8 mouse cellular contexts compared by ENCODE assay signal in the genomic region with DNA sequence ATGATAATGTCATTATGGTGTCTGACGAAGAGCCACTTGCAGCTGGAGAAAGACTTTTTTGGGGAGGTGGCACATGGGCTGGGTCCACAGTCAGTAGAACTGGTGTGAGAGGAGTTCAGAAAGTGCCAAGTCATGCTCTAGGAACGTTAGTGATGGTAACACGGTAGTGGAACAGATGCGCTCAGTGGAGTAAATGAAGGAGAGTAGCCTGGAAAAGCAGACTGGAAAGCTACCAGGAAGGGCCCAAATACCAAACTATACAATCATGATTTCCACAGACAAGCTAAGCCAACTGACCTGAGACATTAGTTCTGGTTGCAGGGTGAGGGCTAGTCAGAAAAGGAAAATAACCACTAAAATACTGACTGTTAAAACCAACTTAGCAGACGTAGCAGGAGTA. TPM values are rescaled to one million over a fixed set of nuclear protein-coding genes. Genes with fewer than 3 reads are reported as not detected.
DNase-seq lines count a peak whose midpoint lies in the region; ATAC-seq and TF ChIP-seq lines count a peak whose summit lies in the region.
"Had no signal": no experiment of that assay in that cellular context is flagged by ENCODE, and none has a peak within 500 bp of the region (broad histone marks: within the 10 kb centered on the region; RNA-seq: fewer than 3 reads in every experiment).

No protein-coding gene starts in this region.

- peak overlapping the region; percentile 60 to 99 (median 93) for H3K4me3 ChIP-seq in CH12.LX (replicated peaks in 1 of 3; ENCODE audit: low read depth in 2 of 3, low read length in 2 of 3, poor library complexity in 1 of 3)
- peak overlapping the region; percentile 71 for H3K4me3 ChIP-seq in embryonic facial prominence, embryonic 12.5 days
- H3K4me3 ChIP-seq in midbrain, embryonic 16.5 days (ENCODE audit: low read depth, low read length) = peak overlapping the region; percentile 88

- H3K9me3 ChIP-seq in CH12.LX (replicated peaks; ENCODE audit: low read length) = no peaks in the 10 kb centered on the region
- no peaks in the 10 kb centered on the region for H3K9me3 ChIP-seq in embryonic facial prominence, embryonic 12.5 days
- no peaks in the 10 kb centered on the region for H3K9me3 ChIP-seq in midbrain, embryonic 16.5 days (replicated peaks; ENCODE audit: control insufficient read depth, low read length, poor library complexity, severe bottlenecking)

- H3K4me2 ChIP-seq in CH12.LX (ENCODE audit: insufficient read depth, low read depth, poor library complexity, severe bottlenecking) = peak overlapping the region; percentile 94
- H3K4me2 ChIP-seq in embryonic facial prominence, embryonic 12.5 days (replicated peaks) = peak overlapping the region; percentile 58
- H3K4me2 ChIP-seq in midbrain, embryonic 16.5 days (ENCODE audit: low read length) = peak overlapping the region; percentile 60

- dilution Hi-C loops in CH12.LX (cut with MboI; ENCODE audit: extremely low pct_ligation_motif_present, extremely low pct_unique_long_range_greater_than_20kb, low sequenced_read_pairs) = no loop called here

- TF ChIP-seq CTCF in CH12.LX (conservative IDR thresholded peaks at IDR 0.05 in 1 of 2, IDR thresholded peaks at IDR 0.05 in 1 of 2; ENCODE audit: low read depth in 2 of 2, low read length in 2 of 2) = no peak

- no peak for TF ChIP-seq POLR2A in CH12.LX (IDR thresholded peaks at IDR 0.05; ENCODE audit: low read depth, low read length)

- H3K36me3 ChIP-seq in CH12.LX (replicated peaks in 1 of 2; ENCODE audit: control insufficient read depth in 1 of 2, insufficient read depth in 1 of 2, low read length in 1 of 2) = peaks cover 24 to 40% of the 10 kb centered on the region in 2 experiments
- H3K36me3 ChIP-seq in embryonic facial prominence, embryonic 12.5 days = peaks cover 8% of the 10 kb centered on the region
- H3K36me3 ChIP-seq in midbrain, embryonic 16.5 days (ENCODE audit: control insufficient read depth, insufficient read depth, low read length) = peaks cover 8% of the 10 kb centered on the region

- peaks cover 4 to 34% of the 10 kb centered on the region in 2 experiments for H3K4me1 ChIP-seq in CH12.LX (ENCODE audit: control insufficient read depth in 1 of 2, insufficient read depth in 2 of 2)
- H3K4me1 ChIP-seq in embryonic facial prominence, embryonic 12.5 days = peaks cover 22% of the 10 kb centered on the region
- H3K4me1 ChIP-seq in midbrain, embryonic 16.5 days (ENCODE audit: control insufficient read depth, insufficient read depth, low read length) = peaks cover 24% of the 10 kb centered on the region

- TF ChIP-seq RAD21 in CH12.LX (IDR thresholded peaks at IDR 0.05; ENCODE audit: low read depth, low read length) = no peak

- H3K27me3 ChIP-seq in CH12.LX (replicated peaks) = no peaks in the 10 kb centered on the region
- H3K27me3 ChIP-seq in embryonic facial prominence, embryonic 12.5 days = peaks cover 16% of the 10 kb centered on the region
- H3K27me3 ChIP-seq in midbrain, embryonic 16.5 days (ENCODE audit: control insufficient read depth, insufficient read depth, low read depth, low read length) = peaks cover 16% of the 10 kb centered on the region

- no peak for TF ChIP-seq EP300 in CH12.LX (IDR thresholded peaks at IDR 0.05; ENCODE audit: low read length)

- in situ Hi-C loops in CH12.LX (cut with MboI; ENCODE audit: low pct_ligation_motif_present, low pct_unique_long_range_greater_than_20kb, low sequenced_read_pairs) = no loop called here

- H3K27ac ChIP-seq in CH12.LX (ENCODE audit: insufficient read depth, low read depth) = peak overlapping the region; percentile 11; the same call in 1 of the 2 replicates
- no peak overlapping the region for H3K27ac ChIP-seq in embryonic facial prominence, embryonic 12.5 days
- H3K27ac ChIP-seq in midbrain, embryonic 16.5 days (ENCODE audit: low read length) = no peak overlapping the region

- H3K79me2 ChIP-seq in CH12.LX (replicated peaks; ENCODE audit: control insufficient read depth, extremely low read depth, insufficient read depth, poor library complexity, severe bottlenecking) = peaks cover 38% of the 10 kb centered on the region

- peak overlapping the region; percentile 95 for H3K9ac ChIP-seq in CH12.LX (ENCODE audit: insufficient read depth, low read depth)
- peak overlapping the region; percentile 28; the same call in 1 of the 2 replicates for H3K9ac ChIP-seq in embryonic facial prominence, embryonic 12.5 days
- peak overlapping the region; percentile 2; the same call in 1 of the 2 replicates for H3K9ac ChIP-seq in midbrain, embryonic 16.5 days (ENCODE audit: low read depth, low read length)

- no peak for ATAC-seq in embryonic facial prominence, embryonic 12.5 days (ENCODE audit: insufficient number of reproducible peaks, insufficient read depth, low FRiP score, low TSS enrichment)
- ATAC-seq in midbrain, embryonic 16.5 days = no peak

- 46% methylated on average over 5 of the region's 5 CpGs for WGBS in embryonic facial prominence, embryonic 12.5 days
- 38% methylated on average over 5 of the region's 5 CpGs for WGBS in midbrain, embryonic 16.5 days

- DNase-seq in 416B (ENCODE audit: low read depth) (peak; percentile 88), CH12.LX (ENCODE audit: extremely low read depth) (peak; percentile 46)
- peak; percentile 19 for DNase-seq in induced T-regulatory cell, adult 2 months (ENCODE audit: low read depth)
- no peak for DNase-seq in urinary bladder, postnatal 4 days (ENCODE audit: low spot score in 2 of 2)
- no peak for DNase-seq in frontal cortex, postnatal 14 days (ENCODE audit: low spot score in 2 of 2)

TF ChIP-seq in CH12.LX, 34 proteins besides CTCF, POLR2A, EP300 and RAD21:
- TF ChIP-seq UBTF (IDR thresholded peaks at IDR 0.05; ENCODE audit: low read depth, low read length) = no peak
- TF ChIP-seq SIN3A (IDR thresholded peaks at IDR 0.05; ENCODE audit: low read length) = no peak; the same call in 1 of the 2 replicates
- TF ChIP-seq ZKSCAN1 (IDR thresholded peaks at IDR 0.05; ENCODE audit: borderline replicate concordance, low read depth, low read length) = no peak
- TF ChIP-seq HCFC1 (IDR thresholded peaks at IDR 0.05; ENCODE audit: low read depth, low read length) = no peak
- no peak for TF ChIP-seq NELFE (IDR thresholded peaks at IDR 0.05; ENCODE audit: low read depth, low read length)
- TF ChIP-seq MYC (IDR thresholded peaks at IDR 0.05; ENCODE audit: low read depth, low read length) = no peak
- TF ChIP-seq SMC3 (IDR thresholded peaks at IDR 0.05; ENCODE audit: low read depth, low read length) = no peak
- no peak for TF ChIP-seq E2F4 (IDR thresholded peaks at IDR 0.05; ENCODE audit: insufficient replicate concordance, low read depth, low read length)
- peak; percentile 62; the same call in 1 of the 2 replicates for TF ChIP-seq MAFK (IDR thresholded peaks at IDR 0.05; ENCODE audit: insufficient replicate concordance, low read length)
- TF ChIP-seq RCOR1 (conservative IDR thresholded peaks at IDR 0.05; ENCODE audit: low read depth, low read length) = no peak
- no peak for TF ChIP-seq PAX5 (IDR thresholded peaks at IDR 0.05; ENCODE audit: low read length)
- TF ChIP-seq MEF2A (IDR thresholded peaks at IDR 0.05; ENCODE audit: borderline replicate concordance, low read depth, low read length) = no peak
- TF ChIP-seq MXI1 (IDR thresholded peaks at IDR 0.05; ENCODE audit: low read depth, low read length) = peak; percentile 25; the same call in 1 of the 2 replicates
- TF ChIP-seq CHD2 (IDR thresholded peaks at IDR 0.05; ENCODE audit: low read length) = no peak
- no peak for TF ChIP-seq KAT2A (IDR thresholded peaks at IDR 0.05; ENCODE audit: insufficient replicate concordance, low read length)
- 0 out of 2 replicates have a peak, but pooled peaks have one; percentile 9 for TF ChIP-seq CHD1 (IDR thresholded peaks at IDR 0.05; ENCODE audit: low read depth, low read length)
- TF ChIP-seq MAZ (IDR thresholded peaks at IDR 0.05; ENCODE audit: low read depth, low read length) = no peak
- no peak for TF ChIP-seq USF2 (conservative IDR thresholded peaks at IDR 0.05; ENCODE audit: low read depth, low read length)
- TF ChIP-seq BHLHE40 (IDR thresholded peaks at IDR 0.05; ENCODE audit: low read depth, low read length) = no peak

RNA-seq across cellular contexts. Expression of gene Cutal, which starts 4.5 kb away (rescaled TPM):
- total RNA-seq in CH12.LX (2012; rRNA removed) (not detected in 2 replicates), CH12.LX (2014; rRNA removed) (not detected in 2 replicates)
- polyA plus RNA-seq in CH12.LX (2012; ENCODE audit: insufficient read length, low read depth) = not detected in 2 replicates
- not detected in 2 replicates for polyA plus RNA-seq in embryonic facial prominence, embryonic 12.5 days (2016; fragmentation: Nextera tagmentation; extraction: Ambion mirVana)
- 0.26 and 0.28 TPM in 2 replicates for polyA plus RNA-seq in midbrain, embryonic 16.5 days (2015; fragmentation: Nextera tagmentation; extraction: Ambion mirVana)
- total RNA-seq: neutrophil, adult 5-6 weeks had no signal

RNA-seq across cellular contexts. Expression of gene Psmd5, which starts 5.1 kb away (rescaled TPM):
- total RNA-seq in CH12.LX (2012; rRNA removed) = 27.9 and 43.8 TPM in 2 replicates
- total RNA-seq in CH12.LX (2014; rRNA removed) = 81.2 and 120 TPM in 2 replicates
- polyA plus RNA-seq in CH12.LX (2012; ENCODE audit: insufficient read length, low read depth) = 81.9 and 91.2 TPM in 2 replicates
- polyA plus RNA-seq in embryonic facial prominence, embryonic 12.5 days (2016; fragmentation: Nextera tagmentation; extraction: Ambion mirVana) = 99.5 TPM in 2 replicates
- polyA plus RNA-seq in midbrain, embryonic 16.5 days (2015; fragmentation: Nextera tagmentation; extraction: Ambion mirVana) = 98.8 and 110 TPM in 2 replicates

RNA-seq across cellular contexts. Expression of gene Gm34653, which starts 36.9 kb away (rescaled TPM):
- not detected in 2 replicates for total RNA-seq in CH12.LX (2012; rRNA removed)
- not detected in 2 replicates for total RNA-seq in CH12.LX (2014; rRNA removed)
- polyA plus RNA-seq in CH12.LX (2012; ENCODE audit: insufficient read length, low read depth) = not detected in 2 replicates
- 0.13 TPM in 1 of 2 replicates, not detected in the other for polyA plus RNA-seq in embryonic facial prominence, embryonic 12.5 days (2016; fragmentation: Nextera tagmentation; extraction: Ambion mirVana)
- not detected in 2 replicates for polyA plus RNA-seq in midbrain, embryonic 16.5 days (2015; fragmentation: Nextera tagmentation; extraction: Ambion mirVana)
- total RNA-seq: neutrophil, adult 5-6 weeks had no signal

RNA-seq across cellular contexts. Expression of gene Fbxw2, which starts 43.6 kb away (rescaled TPM):
- total RNA-seq in CH12.LX (2012; rRNA removed) = 36.7 and 42.9 TPM in 2 replicates
- 67.8 and 76.4 TPM in 2 replicates for total RNA-seq in CH12.LX (2014; rRNA removed)
- polyA plus RNA-seq in CH12.LX (2012; ENCODE audit: insufficient read length, low read depth) = 61.2 and 62.4 TPM in 2 replicates
- polyA plus RNA-seq in embryonic facial prominence, embryonic 12.5 days (2016; fragmentation: Nextera tagmentation; extraction: Ambion mirVana) = 93.8 and 94.2 TPM in 2 replicates
- 102 and 106 TPM in 2 replicates for polyA plus RNA-seq in midbrain, embryonic 16.5 days (2015; fragmentation: Nextera tagmentation; extraction: Ambion mirVana)

RNA-seq across cellular contexts. Expression of gene Phf19, which starts 44.1 kb away (rescaled TPM):
- 16.8 and 17.0 TPM in 2 replicates for total RNA-seq in CH12.LX (2012; rRNA removed)
- total RNA-seq in CH12.LX (2014; rRNA removed) = 20.5 and 25.0 TPM in 2 replicates
- 25.4 and 27.9 TPM in 2 replicates for polyA plus RNA-seq in CH12.LX (2012; ENCODE audit: insufficient read length, low read depth)
- polyA plus RNA-seq in embryonic facial prominence, embryonic 12.5 days (2016; fragmentation: Nextera tagmentation; extraction: Ambion mirVana) = 1.7 and 2.3 TPM in 2 replicates
- 1.4 and 2.0 TPM in 2 replicates for polyA plus RNA-seq in midbrain, embryonic 16.5 days (2015; fragmentation: Nextera tagmentation; extraction: Ambion mirVana)

Comparison
In these comparisons a context has a peak if more than half of its experiments do, and no peak if none do; other contexts are left out.
1. DNase-seq: peak in 416B (single experiment), CH12.LX (single experiment) and induced T-regulatory cell, adult 2 months (single experiment); none in urinary bladder, postnatal 4 days (0 of 2) and frontal cortex, postnatal 14 days (0 of 2).
2. H3K9ac ChIP-seq: peak in every context shown above with its lines; median percentile 95 in CH12.LX; 28 in embryonic facial prominence, embryonic 12.5 days; 2 in midbrain, embryonic 16.5 days.
3. Peak in every context shown above with its lines, with median percentiles within 50 percentile points of each other: H3K4me2 ChIP-seq and H3K4me3 ChIP-seq.